Mouse (Mus musculus) intestine, embryonic 15.5 days (tissue): ENCODE data around the gene Kank4. TPM values are rescaled to one million over a fixed set of nuclear protein-coding genes. Genes with fewer than 3 reads are reported as not detected.

Experiments used
- ATAC-seq: fragments of 200-750 bp; cut with Nextera tagmentation; 2 replicates; pipeline ENCODE4 v1.8.0; 2017; ENCODE audit warnings: moderate TSS enrichment, moderate library complexity
- H3K27ac ChIP-seq: fragments of 300-500 bp; sonication (generic); 2 replicates; pipeline ENCODE4 v1.5.1; 2015; ENCODE audit warnings: mild to moderate bottlenecking, inconsistent platforms
- H3K27me3 ChIP-seq: fragments of 300-500 bp; sonication (generic); replicated peaks from 2 replicates; pipeline ENCODE4 v1.6.1; 2015; ENCODE audit warnings: inconsistent platforms
- H3K36me3 ChIP-seq: fragments of 300-500 bp; sonication (generic); 2 replicates; pipeline ENCODE4 v1.6.1; 2015; ENCODE audit warnings: inconsistent platforms
- H3K4me1 ChIP-seq: fragments of 300-500 bp; sonication (generic); replicated peaks from 2 replicates; pipeline ENCODE4 v1.6.1; 2015; ENCODE audit warnings: inconsistent platforms
- H3K4me2 ChIP-seq: fragments of 300-500 bp; sonication (generic); replicated peaks from 2 replicates; pipeline ENCODE4 v1.6.1; 2015; ENCODE audit warnings: mild to moderate bottlenecking, inconsistent platforms
- H3K4me3 ChIP-seq: fragments of 300-500 bp; sonication (generic); replicated peaks from 2 replicates; pipeline ENCODE4 v1.5.1; 2015; ENCODE audit warnings: inconsistent platforms
- H3K9ac ChIP-seq: fragments of 300-500 bp; sonication (generic); 2 replicates; pipeline ENCODE4 v1.6.1; 2015; ENCODE audit warnings: inconsistent platforms
- H3K9me3 ChIP-seq: fragments of 300-500 bp; sonication (generic); 2 replicates; pipeline ENCODE4 v1.6.1; 2016; ENCODE audit warnings: inconsistent platforms
- WGBS: fragments of 180-500 bp; shearing (Covaris S2); methylation state at CpG from one replicate; pipeline ENCODE4 v1.1.7; 2015; 5-methylcytosine and 5-hydroxymethylcytosine counted together
- polyA plus RNA-seq: library from polyadenylated mRNA; unstranded; fragments of >200 nt; fragmentation: Nextera tagmentation; extraction: Ambion mirVana; gene quantifications from 2 replicates; pipeline ENCODE4 v1.2.1, GENCODE M21; 2015

The Kank4 gene
- polyA plus RNA-seq, 1 experiment from 2014 or later: 1.4 TPM

DNA sequence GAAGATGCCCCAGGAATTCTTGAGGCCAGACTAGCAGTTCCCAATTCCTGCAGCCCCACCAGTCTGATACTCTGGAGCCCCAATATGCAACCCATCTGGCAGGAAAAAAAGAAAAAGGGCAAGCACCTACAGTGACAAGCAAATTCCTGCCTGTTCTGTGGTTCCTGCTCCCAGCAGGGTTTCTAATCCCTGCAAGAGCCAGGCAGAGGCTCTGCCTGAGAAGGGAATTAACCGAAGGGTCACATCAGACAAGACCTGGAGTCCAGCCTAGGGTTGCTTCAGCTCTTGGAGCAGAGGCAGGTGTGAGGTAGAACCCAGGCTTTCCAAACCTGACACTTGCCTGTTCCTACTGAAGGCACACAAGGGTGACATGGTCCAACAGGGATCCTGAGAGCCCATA, 26.6 kb downstream of the Kank4 start:
- 68% methylated on average over 1 of the region's 1 CpGs for WGBS
- Histone ChIP-seq H3K9ac (no peak overlapping the region), H3K4me1 (0 out of 2 replicates have a peak, but pooled peaks cover 3% of the 10 kb centered on the region), H3K4me2 (peak overlapping the region; percentile 50; the same call in 1 of the 2 replicates), H3K27me3 (no peaks in the 10 kb centered on the region), H3K9me3 (no peaks in the 10 kb centered on the region), H3K4me3 (no peak overlapping the region), H3K27ac (0 out of 2 replicates have a peak overlapping the region, but pooled peaks have one; percentile 4), H3K36me3 (no peaks in the 10 kb centered on the region)
- no peak for ATAC-seq

DNA sequence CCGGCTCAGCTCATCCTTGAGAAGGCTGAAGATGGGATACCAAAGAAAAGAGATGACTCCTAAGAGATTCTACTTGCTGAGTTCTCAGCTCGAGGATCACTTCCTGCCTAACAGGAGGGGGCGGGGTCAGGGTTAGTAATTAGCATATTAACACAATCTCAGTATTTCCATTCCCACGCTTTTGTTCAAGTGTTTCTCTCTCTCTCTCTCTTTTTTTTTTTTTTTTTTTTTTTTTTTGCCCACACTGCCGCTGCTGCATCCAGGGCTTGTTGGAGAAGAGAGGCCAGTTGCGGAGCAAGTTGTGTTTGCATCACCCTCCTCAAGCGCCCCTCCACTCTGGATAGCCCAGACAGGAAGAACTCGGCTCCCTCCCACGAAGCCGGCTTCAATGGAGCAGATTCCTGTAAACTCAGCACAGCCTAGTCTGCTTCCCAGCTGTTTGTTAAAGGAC, 27.5 kb downstream of the Kank4 start:
- H3K4me3 ChIP-seq: 0 out of 2 replicates have a peak overlapping the region, but pooled peaks have one; percentile 6
- H3K4me1 ChIP-seq: 0 out of 2 replicates have a peak, but pooled peaks cover 3% of the 10 kb centered on the region
- H3K27me3 ChIP-seq: no peaks in the 10 kb centered on the region
- no peak overlapping the region for H3K9ac ChIP-seq
- WGBS: 5% methylated on average over 9 of the region's 10 CpGs
- no peak overlapping the region; the same call in 1 of the 2 replicates for H3K27ac ChIP-seq
- no peaks in the 10 kb centered on the region for H3K9me3 ChIP-seq
- H3K4me2 ChIP-seq: peak overlapping the region; percentile 50
- no peaks in the 10 kb centered on the region for H3K36me3 ChIP-seq
- ATAC-seq: peak; percentile 58; the same call in 1 of the 2 replicates

DNA sequence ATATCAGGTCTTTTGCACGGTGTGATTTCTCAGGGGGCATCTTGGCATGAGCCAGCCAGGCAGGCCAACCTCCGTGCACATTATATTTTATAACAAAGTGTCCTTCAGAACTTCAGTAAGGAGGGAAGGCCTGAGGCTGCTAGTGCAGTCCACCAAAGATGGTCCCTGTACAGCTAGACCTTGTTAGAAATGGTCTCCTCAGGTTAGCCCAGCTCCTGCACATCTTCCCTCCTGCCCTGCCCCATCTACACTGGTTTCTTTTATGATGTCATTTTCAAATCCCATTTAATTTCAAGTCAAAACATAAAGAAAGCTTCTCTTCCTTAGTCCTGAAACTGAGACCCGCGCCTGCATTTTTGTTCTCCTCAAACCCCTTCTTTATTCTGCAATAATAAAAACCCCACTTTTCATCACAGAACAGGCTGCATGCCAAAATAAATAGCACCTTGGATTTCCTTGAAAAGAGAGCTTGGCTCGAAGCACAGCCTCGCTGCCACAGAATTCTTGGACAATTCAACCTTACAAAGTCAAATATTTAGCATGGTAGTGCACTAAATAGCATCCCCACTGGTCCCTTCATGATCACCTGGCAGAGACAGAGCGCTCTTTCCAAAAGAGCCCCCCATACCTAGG, 28.1 kb downstream of the Kank4 start:
- Histone ChIP-seq H3K4me2 (peak overlapping the region; percentile 50), H3K27me3 (no peaks in the 10 kb centered on the region), H3K9me3 (no peaks in the 10 kb centered on the region), H3K36me3 (no peaks in the 10 kb centered on the region), H3K9ac (0 out of 2 replicates have a peak overlapping the region, but pooled peaks have one; percentile 18), H3K4me1 (0 out of 2 replicates have a peak, but pooled peaks cover 3% of the 10 kb centered on the region), H3K4me3 (0 out of 2 replicates have a peak overlapping the region, but pooled peaks have one; percentile 6), H3K27ac (no peak overlapping the region)
- no peak for ATAC-seq
- 69% methylated on average over 7 of the region's 7 CpGs for WGBS

DNA sequence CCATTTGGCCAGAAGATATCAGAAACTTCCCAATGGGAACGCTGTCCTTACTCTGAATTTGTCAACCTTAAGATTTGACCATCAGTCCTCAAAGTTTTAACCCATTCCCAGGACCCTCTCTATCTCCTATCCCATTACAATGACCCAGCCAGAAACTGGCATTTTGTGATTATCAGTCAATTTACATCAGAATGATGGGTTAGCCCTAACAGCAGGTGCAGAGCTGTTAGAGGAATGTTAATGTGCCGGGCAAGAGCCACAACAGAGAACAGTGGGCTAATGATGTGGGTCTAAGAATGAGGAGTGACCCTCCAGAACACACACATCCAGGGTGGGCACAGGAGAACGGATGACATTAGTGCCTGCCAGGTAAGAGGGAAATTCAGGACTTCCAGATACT, 31.1 kb downstream of the Kank4 start:
- H3K9me3 ChIP-seq: no peaks in the 10 kb centered on the region
- H3K4me2 ChIP-seq: no peak overlapping the region
- 47% methylated on average over 3 of the region's 3 CpGs for WGBS
- H3K9ac ChIP-seq: no peak overlapping the region
- H3K4me1 ChIP-seq: 0 out of 2 replicates have a peak, but pooled peaks cover 3% of the 10 kb centered on the region
- ATAC-seq: no peak
- no peaks in the 10 kb centered on the region for H3K36me3 ChIP-seq
- H3K4me3 ChIP-seq: no peak overlapping the region
- H3K27ac ChIP-seq: no peak overlapping the region
- H3K27me3 ChIP-seq: no peaks in the 10 kb centered on the region

DNA sequence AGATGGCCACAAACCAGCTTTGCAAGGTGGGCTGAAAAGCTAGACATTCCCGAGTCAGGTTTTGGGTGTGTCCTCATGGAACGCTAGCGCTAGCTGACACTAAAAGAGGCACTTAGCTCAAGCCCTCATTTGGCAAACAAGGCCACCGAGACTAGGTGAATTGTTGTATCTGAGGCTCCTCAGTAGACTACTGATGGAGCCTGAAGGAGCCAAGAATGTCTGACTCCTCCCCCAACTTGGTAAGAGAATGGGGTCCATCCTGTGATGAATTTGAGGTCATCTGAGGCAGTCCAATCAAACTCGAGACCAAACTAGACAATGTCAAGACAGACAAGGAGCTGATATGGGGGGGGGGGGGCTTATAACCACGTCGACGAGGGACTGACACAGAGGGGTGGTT, 31.5 kb downstream of the Kank4 start:
- H3K27ac ChIP-seq: no peak overlapping the region
- no peak overlapping the region for H3K4me2 ChIP-seq
- H3K9me3 ChIP-seq: no peaks in the 10 kb centered on the region
- no peaks in the 10 kb centered on the region for H3K27me3 ChIP-seq
- no peak overlapping the region for H3K4me3 ChIP-seq
- no peak for ATAC-seq
- H3K4me1 ChIP-seq: 0 out of 2 replicates have a peak, but pooled peaks cover 3% of the 10 kb centered on the region
- H3K36me3 ChIP-seq: no peaks in the 10 kb centered on the region
- 37% methylated on average over 8 of the region's 8 CpGs for WGBS
- no peak overlapping the region for H3K9ac ChIP-seq

DNA sequence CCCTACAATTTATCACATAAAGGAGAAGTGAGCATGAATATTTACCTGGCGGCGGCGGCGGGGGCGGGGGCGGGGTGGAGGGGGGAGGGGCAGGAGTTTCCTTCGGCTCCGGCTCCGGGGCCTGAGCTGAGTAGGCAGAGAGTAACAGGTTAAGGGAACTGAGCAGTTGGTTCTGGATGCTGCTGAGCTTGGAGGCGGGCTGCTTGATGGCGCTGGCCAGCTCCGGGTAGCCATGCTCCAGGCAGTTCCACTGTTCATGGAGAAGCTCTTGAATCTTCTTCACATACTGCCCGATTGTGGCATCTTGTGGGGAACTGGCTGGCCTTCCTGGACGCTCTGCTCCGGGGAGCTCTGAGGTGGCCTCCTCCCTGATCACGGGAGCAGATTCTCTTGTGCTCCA, 39.1 kb downstream of the Kank4 start:
- no peak for ATAC-seq
- Histone ChIP-seq H3K27me3 (no peaks in the 10 kb centered on the region), H3K9ac (no peak overlapping the region), H3K27ac (no peak overlapping the region), H3K4me2 (peak overlapping the region; percentile 22), H3K4me1 (no peaks in the 10 kb centered on the region), H3K36me3 (no peaks in the 10 kb centered on the region), H3K4me3 (no peak overlapping the region), H3K9me3 (no peaks in the 10 kb centered on the region)
- WGBS: 17% methylated on average over 16 of the region's 16 CpGs

DNA sequence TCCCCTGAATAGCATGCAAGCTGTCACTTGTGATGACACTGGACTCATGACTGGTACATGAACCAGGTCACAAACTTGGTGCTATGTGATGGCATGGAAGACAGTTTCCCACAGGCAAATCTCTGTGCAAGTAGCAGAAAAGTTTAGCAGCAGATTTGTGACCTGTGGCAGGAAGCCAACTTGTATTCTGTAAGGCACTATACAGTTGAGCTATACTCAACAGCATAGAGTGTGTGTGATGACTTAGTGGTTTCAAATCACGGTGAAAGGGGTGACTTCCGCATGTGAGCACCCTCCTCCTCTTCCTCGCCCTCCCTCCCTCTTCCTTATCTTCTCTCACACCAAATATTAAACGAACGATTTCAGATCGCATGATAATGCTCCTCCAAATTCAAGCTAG, 39.9 kb downstream of the Kank4 start:
- no peak for ATAC-seq
- WGBS: 72% methylated on average over 6 of the region's 6 CpGs
- H3K9ac ChIP-seq: no peak overlapping the region

DNA sequence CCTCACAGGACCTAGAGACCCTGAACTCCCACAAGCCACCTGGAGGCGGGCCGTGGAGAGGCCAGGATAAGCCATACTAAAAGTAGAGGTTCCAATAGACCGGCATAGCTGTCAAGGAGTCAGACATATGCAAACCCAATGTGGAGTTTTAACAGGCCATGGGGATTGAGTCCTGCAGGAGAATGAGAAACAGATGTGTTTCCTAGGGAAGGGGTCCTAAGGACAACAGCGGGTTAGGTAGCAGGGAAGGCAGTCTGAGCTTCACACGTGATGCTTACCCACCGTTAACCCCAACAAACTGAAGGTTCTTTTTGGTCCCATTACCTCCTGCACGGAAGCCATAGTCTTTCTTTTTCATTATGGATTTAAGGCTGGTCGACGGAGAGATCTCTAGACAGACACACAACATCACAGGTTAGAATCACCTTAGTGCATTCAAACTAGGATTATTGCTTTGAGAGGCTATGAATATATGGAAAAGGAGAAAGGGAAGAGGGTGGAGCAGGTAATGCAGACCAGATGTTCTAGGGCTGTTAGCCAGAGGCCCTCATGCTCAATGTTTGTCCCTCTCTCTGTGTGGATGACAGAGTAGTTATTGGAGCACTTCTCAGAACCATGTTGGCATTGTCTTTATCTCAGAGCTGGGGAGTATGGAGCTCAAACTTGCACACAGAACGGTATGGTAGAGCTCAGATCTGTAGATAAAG, 40.5 kb downstream of the Kank4 start:
- Histone ChIP-seq H3K4me1 (no peaks in the 10 kb centered on the region), H3K36me3 (no peaks in the 10 kb centered on the region), H3K27ac (no peak overlapping the region), H3K27me3 (no peaks in the 10 kb centered on the region), H3K4me3 (no peak overlapping the region), H3K9me3 (no peaks in the 10 kb centered on the region), H3K9ac (no peak overlapping the region), H3K4me2 (no peak overlapping the region)
- 92% methylated on average over 10 of the region's 10 CpGs for WGBS
- ATAC-seq: no peak

More for the DNA sequence above, 39.9 kb downstream of the Kank4 start:
- H3K4me2 ChIP-seq: no peak overlapping the region
- H3K9me3 ChIP-seq: no peaks in the 10 kb centered on the region
- H3K4me1 ChIP-seq: no peaks in the 10 kb centered on the region
- no peaks in the 10 kb centered on the region for H3K27me3 ChIP-seq
- H3K4me3 ChIP-seq: no peak overlapping the region
- H3K27ac ChIP-seq: no peak overlapping the region
- no peaks in the 10 kb centered on the region for H3K36me3 ChIP-seq

DNA sequence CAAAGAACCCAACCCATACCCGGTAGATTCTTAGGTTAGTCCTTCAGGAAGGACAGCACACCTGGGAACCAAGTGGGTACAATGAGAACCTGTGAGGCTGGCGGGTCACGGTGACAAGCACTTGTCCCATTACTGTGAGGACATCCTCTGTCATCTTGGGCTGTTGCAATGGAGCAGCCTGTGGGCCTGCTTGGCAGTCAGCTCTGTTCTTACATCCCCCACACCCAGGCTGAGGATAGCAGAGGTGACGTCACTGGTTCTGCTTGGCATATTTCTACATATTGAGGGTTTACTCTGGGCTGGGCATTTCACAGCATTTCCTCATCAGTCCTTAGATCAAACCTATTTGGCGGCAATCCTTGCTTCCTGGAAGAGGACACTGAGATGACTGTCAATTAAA, 43.6 kb downstream of the Kank4 start:
- Histone ChIP-seq H3K27ac (no peak overlapping the region), H3K4me2 (no peak overlapping the region), H3K4me3 (no peak overlapping the region), H3K36me3 (no peaks in the 10 kb centered on the region), H3K9me3 (no peaks in the 10 kb centered on the region), H3K4me1 (no peaks in the 10 kb centered on the region), H3K9ac (no peak overlapping the region), H3K27me3 (no peaks in the 10 kb centered on the region)
- no peak for ATAC-seq
- 92% methylated on average over 5 of the region's 5 CpGs for WGBS

DNA sequence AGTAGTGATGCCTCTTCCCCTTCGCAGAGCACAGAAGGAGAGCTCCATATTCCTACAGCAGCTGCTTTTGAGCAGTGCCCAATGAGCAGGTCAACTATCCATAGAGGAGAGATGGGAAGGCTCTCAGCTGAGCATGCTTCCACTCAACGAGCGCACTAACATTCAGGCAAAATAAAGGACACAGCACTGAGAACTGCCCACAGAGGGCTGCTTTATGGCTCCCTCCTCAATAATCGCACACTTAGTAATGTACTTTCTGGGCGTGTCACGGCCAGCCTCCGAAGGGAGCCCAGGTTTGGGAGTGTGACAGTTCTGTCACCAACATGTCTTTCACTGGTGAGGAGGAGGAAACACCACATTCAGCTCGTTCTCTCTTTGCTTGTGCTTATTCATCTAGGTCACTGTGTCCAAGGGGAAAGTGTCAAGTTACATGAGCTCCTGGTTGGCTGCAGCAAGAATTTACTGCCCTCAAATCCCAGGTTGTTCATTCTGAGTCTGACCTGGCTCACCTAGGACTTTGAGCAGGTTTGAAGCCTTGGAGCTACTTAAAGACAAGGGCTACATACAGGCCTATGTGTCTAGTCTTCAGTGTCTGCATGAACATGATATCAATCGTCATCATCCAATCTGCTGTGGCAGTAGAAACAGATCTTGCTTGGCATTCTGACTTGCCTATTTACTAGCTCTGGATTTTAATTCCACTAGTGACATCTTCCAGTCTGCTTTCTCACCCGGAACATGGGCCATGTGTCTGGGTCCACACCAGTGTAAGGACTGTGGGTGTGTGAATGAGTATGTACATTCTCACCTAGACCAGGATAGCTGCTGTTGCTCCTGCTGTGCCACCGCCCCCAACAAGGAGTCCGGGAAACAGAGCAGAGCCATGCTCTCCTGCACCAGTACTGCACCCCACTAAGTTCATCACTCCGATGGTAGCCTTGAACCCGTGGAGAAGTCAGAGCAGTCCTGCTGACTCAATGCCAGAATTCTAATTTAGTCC, 49.9 kb downstream of the Kank4 start:
- Histone ChIP-seq H3K4me2 (no peak overlapping the region), H3K9me3 (no peaks in the 10 kb centered on the region), H3K4me1 (no peaks in the 10 kb centered on the region), H3K27ac (no peak overlapping the region), H3K9ac (no peak overlapping the region), H3K36me3 (no peaks in the 10 kb centered on the region), H3K27me3 (no peaks in the 10 kb centered on the region), H3K4me3 (no peak overlapping the region)
- ATAC-seq: peak; percentile 71; the same call in 1 of the 2 replicates
- 59% methylated on average over 14 of the region's 14 CpGs for WGBS

DNA sequence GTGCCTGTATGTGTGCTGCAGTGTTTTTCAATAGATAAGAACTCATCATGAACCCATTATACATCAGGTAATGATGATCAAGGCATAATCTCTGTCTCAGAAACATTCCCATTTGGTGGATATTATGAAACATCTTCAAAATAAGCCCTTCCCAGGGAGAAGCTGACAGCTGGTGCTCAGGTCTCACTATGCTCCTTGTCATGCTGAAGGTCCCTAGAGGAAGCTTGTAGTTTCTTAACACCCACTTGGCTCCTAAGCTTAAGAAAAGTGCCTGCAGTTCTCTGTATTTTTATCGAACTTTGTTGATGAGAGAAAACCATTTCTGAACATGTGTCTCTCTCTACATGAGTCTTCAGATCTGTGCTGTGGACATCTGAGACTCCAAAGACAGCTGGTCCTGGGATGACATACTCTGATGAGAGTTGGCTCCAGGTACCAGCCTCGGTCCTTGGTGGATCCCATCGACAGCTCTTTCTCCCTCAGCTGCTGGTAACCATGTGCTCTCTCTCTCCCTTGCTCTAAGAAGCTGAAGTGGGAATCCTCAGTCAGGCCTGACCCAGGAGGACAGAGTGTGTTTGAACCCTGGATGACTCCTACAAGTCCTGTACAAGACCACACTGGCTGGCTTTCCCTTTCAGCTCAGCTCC, 58.3 kb downstream of the Kank4 start:
- no peaks in the 10 kb centered on the region for H3K9me3 ChIP-seq
- ATAC-seq: no peak
- no peaks in the 10 kb centered on the region for H3K27me3 ChIP-seq
- H3K4me3 ChIP-seq: no peak overlapping the region
- H3K4me1 ChIP-seq: peaks cover 10% of the 10 kb centered on the region
- H3K36me3 ChIP-seq: no peaks in the 10 kb centered on the region
- no peak overlapping the region for H3K9ac ChIP-seq
- H3K4me2 ChIP-seq: no peak overlapping the region
- 62% methylated on average over 3 of the region's 3 CpGs for WGBS
- peak overlapping the region; percentile 72 for H3K27ac ChIP-seq
